ENCODE assay signal across 22 mouse cellular contexts in genomic region chr3:152171236-152171635, GRCm38 (mm10). TPM values are rescaled to one million over a fixed set of nuclear protein-coding genes. Genes with fewer than 3 reads are reported as not detected.
DNase-seq lines count a peak whose midpoint lies in the region; ATAC-seq and TF ChIP-seq lines count a peak whose summit lies in the region.
"Had no signal": no experiment of that assay in that cellular context is flagged by ENCODE, and none has a peak within 500 bp of the region (broad histone marks: within the 10 kb centered on the region; RNA-seq: fewer than 3 reads in every experiment).

No protein-coding gene starts in this region.

- no peak for TF ChIP-seq POLR2A in myocyte (IDR thresholded peaks at IDR 0.05; ENCODE audit: insufficient read length, low read depth)

- no peaks in the 10 kb centered on the region for H3K9me3 ChIP-seq in lung, embryonic 15.5 days
- no peaks in the 10 kb centered on the region; the same call in 1 of the 2 replicates for H3K9me3 ChIP-seq in midbrain, embryonic 13.5 days
- no peaks in the 10 kb centered on the region for H3K9me3 ChIP-seq in midbrain, embryonic 11.5 days (ENCODE audit: control insufficient read depth, low read length)
- H3K9me3 ChIP-seq: embryonic facial prominence, embryonic 12.5 days; forebrain, embryonic 15.5 days; limb, embryonic 12.5 days; stomach, embryonic 15.5 days had no signal

- no peaks in the 10 kb centered on the region for H3K79me2 ChIP-seq in myocyte (ENCODE audit: control insufficient read depth, insufficient read depth)

- H3K27ac ChIP-seq in lung, embryonic 15.5 days, result 0 out of 2 replicates have a peak overlapping the region, but pooled peaks have one; percentile 36
- H3K27ac ChIP-seq in midbrain, embryonic 13.5 days, result no peak overlapping the region
- H3K27ac ChIP-seq in midbrain, embryonic 11.5 days (ENCODE audit: low read depth, low read length), result no peak overlapping the region
- H3K27ac ChIP-seq: embryonic facial prominence, embryonic 12.5 days; forebrain, embryonic 15.5 days; hindbrain, embryonic 14.5 days; kidney, postnatal 0 days; limb, embryonic 12.5 days; stomach, embryonic 15.5 days had no signal

- H3K4me2 ChIP-seq in lung, embryonic 15.5 days, result no peak overlapping the region
- H3K4me2 ChIP-seq in myocyte (ENCODE audit: low read depth), result peak overlapping the region; percentile 14
- no peak overlapping the region for H3K4me2 ChIP-seq in midbrain, embryonic 13.5 days (replicated peaks)
- no peak overlapping the region for H3K4me2 ChIP-seq in midbrain, embryonic 11.5 days
- H3K4me2 ChIP-seq: embryonic facial prominence, embryonic 12.5 days; forebrain, embryonic 15.5 days; hindbrain, embryonic 14.5 days; limb, embryonic 12.5 days; stomach, embryonic 15.5 days had no signal

- no peaks in the 10 kb centered on the region for H3K36me3 ChIP-seq in lung, embryonic 15.5 days
- no peaks in the 10 kb centered on the region for H3K36me3 ChIP-seq in myocyte (ENCODE audit: control insufficient read depth, insufficient read depth)
- H3K36me3 ChIP-seq in midbrain, embryonic 13.5 days, result no peaks in the 10 kb centered on the region
- no peaks in the 10 kb centered on the region for H3K36me3 ChIP-seq in midbrain, embryonic 11.5 days (ENCODE audit: control insufficient read depth, insufficient read depth, low read length)
- H3K36me3 ChIP-seq: embryonic facial prominence, embryonic 12.5 days; forebrain, embryonic 15.5 days; limb, embryonic 12.5 days; stomach, embryonic 15.5 days had no signal

- WGBS in lung, embryonic 15.5 days, result 58% methylated on average over 2 of the region's 2 CpGs
- WGBS in midbrain, embryonic 13.5 days, result 69% methylated on average over 2 of the region's 2 CpGs
- 79% methylated on average over 2 of the region's 2 CpGs for WGBS in midbrain, embryonic 11.5 days

- no peaks in the 10 kb centered on the region for H3K27me3 ChIP-seq in lung, embryonic 15.5 days
- no peaks in the 10 kb centered on the region for H3K27me3 ChIP-seq in myocyte (ENCODE audit: control insufficient read depth, insufficient read depth, insufficient read length)
- peaks cover 6% of the 10 kb centered on the region; the same call in 1 of the 2 replicates for H3K27me3 ChIP-seq in midbrain, embryonic 13.5 days
- no peaks in the 10 kb centered on the region for H3K27me3 ChIP-seq in midbrain, embryonic 11.5 days (ENCODE audit: control insufficient read depth, insufficient read depth, low read length)
- H3K27me3 ChIP-seq: forebrain, embryonic 15.5 days; stomach, embryonic 15.5 days had no signal

- no peak for ATAC-seq in lung, embryonic 15.5 days (ENCODE audit: borderline replicate concordance, extremely low read depth, low FRiP score, low TSS enrichment)
- ATAC-seq in midbrain, embryonic 13.5 days, result no peak
- ATAC-seq in midbrain, embryonic 11.5 days (ENCODE audit: low FRiP score), result no peak
- ATAC-seq: forebrain, embryonic 15.5 days had no signal

- H3ac ChIP-seq in myocyte (ENCODE audit: control insufficient read depth, insufficient read length), result no peak overlapping the region

- H3K4me1 ChIP-seq in lung, embryonic 15.5 days, result peaks cover 40% of the 10 kb centered on the region
- H3K4me1 ChIP-seq in midbrain, embryonic 13.5 days (replicated peaks), result peaks cover 11% of the 10 kb centered on the region
- H3K4me1 ChIP-seq in midbrain, embryonic 11.5 days (ENCODE audit: control insufficient read depth, insufficient read depth, low read length), result peaks cover 1% of the 10 kb centered on the region

- peak; percentile 39 for DNase-seq in adrenal gland, adult 2 months
- DNase-seq in adrenal gland, postnatal 10 days, result no peak
- DNase-seq in lung, postnatal 4 days, result no peak
- peak; percentile 43 for DNase-seq in NIH3T3 (ENCODE audit: low read depth)
- no peak for DNase-seq in midbrain, embryonic 11.5 days (ENCODE audit: low spot score, missing footprints)
- DNase-seq: adrenal gland, adult 8-10 months; cerebellum, adult 9-10 months; gastrocnemius, postnatal 14 days; heart, postnatal 10 days; kidney, adult 11 months; right cerebral cortex, postnatal 25 days; thymus, postnatal 25 days had no signal

- no peak overlapping the region for H3K4me3 ChIP-seq in lung, embryonic 15.5 days
- H3K4me3 ChIP-seq in myocyte, result no peak overlapping the region
- H3K4me3 ChIP-seq in midbrain, embryonic 13.5 days (replicated peaks), result no peak overlapping the region
- H3K4me3 ChIP-seq in midbrain, embryonic 11.5 days (ENCODE audit: low read depth, low read length), result no peak overlapping the region
- H3K4me3 ChIP-seq: embryonic facial prominence, embryonic 12.5 days; forebrain, embryonic 15.5 days; limb, embryonic 12.5 days; megakaryocyte, embryonic 14.5 days; stomach, embryonic 15.5 days had no signal

- H3K9ac ChIP-seq in lung, embryonic 15.5 days, result no peak overlapping the region
- no peak overlapping the region for H3K9ac ChIP-seq in midbrain, embryonic 13.5 days (replicated peaks)
- H3K9ac ChIP-seq in midbrain, embryonic 11.5 days (ENCODE audit: low read length), result no peak overlapping the region
- H3K9ac ChIP-seq: embryonic facial prominence, embryonic 12.5 days; forebrain, embryonic 15.5 days; hindbrain, embryonic 14.5 days; limb, embryonic 12.5 days; stomach, embryonic 15.5 days had no signal

TF ChIP-seq in myocyte, 11 proteins besides CTCF, POLR2A, EP300 and RAD21:
- TF ChIP-seq SRF (IDR thresholded peaks at IDR 0.05; ENCODE audit: control insufficient read depth, insufficient read length, low read depth), result no peak
- TF ChIP-seq MYOD1 (IDR thresholded peaks at IDR 0.05; ENCODE audit: control insufficient read depth in 1 of 3, insufficient read length in 2 of 3, low read depth in 2 of 3), result no peak
- no peak for TF ChIP-seq USF1 (IDR thresholded peaks at IDR 0.05; ENCODE audit: low read depth)
- TF ChIP-seq POLR2AphosphoS2 (IDR thresholded peaks at IDR 0.05; ENCODE audit: insufficient read length, low read depth), result no peak
- TF ChIP-seq MAX (IDR thresholded peaks at IDR 0.05; ENCODE audit: low read depth), result no peak
- no peak for TF ChIP-seq REST (IDR thresholded peaks at IDR 0.05; ENCODE audit: insufficient read depth, insufficient read length)
- no peak for TF ChIP-seq TCF3 (IDR thresholded peaks at IDR 0.05; ENCODE audit: insufficient read length, low read depth)
- no peak for TF ChIP-seq MYOG (IDR thresholded peaks at IDR 0.05; ENCODE audit: control insufficient read depth in 1 of 3, insufficient read depth in 1 of 3, insufficient read length in 2 of 3, low read depth in 2 of 3)
- no peak for TF ChIP-seq TCF12 (IDR thresholded peaks at IDR 0.05; ENCODE audit: insufficient read depth, poor library complexity, severe bottlenecking)
- TF ChIP-seq CEBPB (IDR thresholded peaks at IDR 0.05; ENCODE audit: insufficient read depth, poor library complexity, severe bottlenecking), result no peak
- TF ChIP-seq E2F4 (IDR thresholded peaks at IDR 0.05; ENCODE audit: insufficient read depth), result no peak

RNA-seq across cellular contexts. Expression of gene Gipc2, which starts 5.2 kb away (rescaled TPM):
- total RNA-seq in adrenal gland, adult 2 months (2021), result 1 to 10 TPM in 1 of 2 experiments, under 1 TPM in 1; 0.52 to 1.1 TPM
- 0.11 and 0.20 TPM in 2 replicates for polyA plus RNA-seq in adrenal gland, adult 2 months (2012; rRNA removed)
- 1 to 10 TPM in 1 of 2 experiments, under 1 TPM in 1; 0.94 to 1.7 TPM for total RNA-seq in adrenal gland, postnatal 10 days (2021)
- polyA plus RNA-seq in lung, embryonic 15.5 days (2015; fragmentation: Nextera tagmentation; extraction: Ambion mirVana), result 10.0 and 11.2 TPM in 2 replicates
- polyA plus RNA-seq in myocyte (2012; fragmentation: generic; extraction: Trizol), result 0.16 TPM
- 3.4 and 5.3 TPM in 2 replicates for polyA plus RNA-seq in midbrain, embryonic 13.5 days (2015; fragmentation: Nextera tagmentation; extraction: Ambion mirVana)
- 1.5 and 2.1 TPM in 2 replicates for polyA plus RNA-seq in midbrain, embryonic 11.5 days (2014; fragmentation: Nextera tagmentation; extraction: Ambion mirVana)

RNA-seq across cellular contexts. Expression of gene Dnajb4, which starts 38.9 kb away (rescaled TPM):
- 10 to 100 TPM; 44.1 to 63.9 TPM for total RNA-seq in adrenal gland, adult 2 months (2021)
- polyA plus RNA-seq in adrenal gland, adult 2 months (2012; rRNA removed), result 4.1 and 4.4 TPM in 2 replicates
- total RNA-seq in adrenal gland, postnatal 10 days (2021), result 10 to 100 TPM; 41.2 to 41.6 TPM
- polyA plus RNA-seq in lung, embryonic 15.5 days (2015; fragmentation: Nextera tagmentation; extraction: Ambion mirVana), result 38.2 and 41.4 TPM in 2 replicates
- 8.1 TPM for polyA plus RNA-seq in myocyte (2012; fragmentation: generic; extraction: Trizol)
- polyA plus RNA-seq in midbrain, embryonic 13.5 days (2015; fragmentation: Nextera tagmentation; extraction: Ambion mirVana), result 33.9 and 37.8 TPM in 2 replicates
- polyA plus RNA-seq in midbrain, embryonic 11.5 days (2014; fragmentation: Nextera tagmentation; extraction: Ambion mirVana), result 26.6 and 29.0 TPM in 2 replicates

RNA-seq across cellular contexts. Expression of gene Fubp1, which starts 39.0 kb away (rescaled TPM):
- 100 to 1,000 TPM; 118 to 137 TPM for total RNA-seq in adrenal gland, adult 2 months (2021)
- polyA plus RNA-seq in adrenal gland, adult 2 months (2012; rRNA removed), result 71.8 and 97.5 TPM in 2 replicates
- total RNA-seq in adrenal gland, postnatal 10 days (2021), result 100 to 1,000 TPM; 101 to 147 TPM
- polyA plus RNA-seq in lung, embryonic 15.5 days (2015; fragmentation: Nextera tagmentation; extraction: Ambion mirVana), result 261 and 272 TPM in 2 replicates
- 27.9 TPM for polyA plus RNA-seq in myocyte (2012; fragmentation: generic; extraction: Trizol)
- 353 and 372 TPM in 2 replicates for polyA plus RNA-seq in midbrain, embryonic 13.5 days (2015; fragmentation: Nextera tagmentation; extraction: Ambion mirVana)
- 452 and 457 TPM in 2 replicates for polyA plus RNA-seq in midbrain, embryonic 11.5 days (2014; fragmentation: Nextera tagmentation; extraction: Ambion mirVana)

Comparison
In these comparisons a context has a peak if more than half of its experiments do, and no peak if none do; other contexts are left out.
1. DNase-seq: peak in adrenal gland, adult 2 months (single experiment) and NIH3T3 (single experiment); none in adrenal gland, postnatal 10 days (single experiment), lung, postnatal 4 days (0 of 2) and midbrain, embryonic 11.5 days (single experiment).